ENCODE assay signal across 14 mouse cellular contexts in genomic region chr9:83113800-83114217, GRCm38 (mm10). TPM values are rescaled to one million over a fixed set of nuclear protein-coding genes. Genes with fewer than 3 reads are reported as not detected.
DNase-seq lines count a peak whose midpoint lies in the region; ATAC-seq and TF ChIP-seq lines count a peak whose summit lies in the region.
"Had no signal": no experiment of that assay in that cellular context is flagged by ENCODE, and none has a peak within 500 bp of the region (broad histone marks: within the 10 kb centered on the region; RNA-seq: fewer than 3 reads in every experiment).

No protein-coding gene starts in this region.

- H3K4me1 ChIP-seq in heart, postnatal 0 days (ENCODE audit: control insufficient read depth, insufficient read depth): no peaks in the 10 kb centered on the region
- H3K4me1 ChIP-seq in midbrain, postnatal 0 days (ENCODE audit: insufficient read depth, low read length): no peaks in the 10 kb centered on the region
- no peaks in the 10 kb centered on the region for H3K4me1 ChIP-seq in midbrain, embryonic 14.5 days (ENCODE audit: control insufficient read depth, insufficient read depth, low read length)

- no peaks in the 10 kb centered on the region for H3K9me3 ChIP-seq in heart, postnatal 0 days (replicated peaks; ENCODE audit: control insufficient read depth, low read length)
- H3K9me3 ChIP-seq in midbrain, postnatal 0 days (ENCODE audit: low read length): no peaks in the 10 kb centered on the region
- H3K9me3 ChIP-seq in midbrain, embryonic 14.5 days (ENCODE audit: control insufficient read depth, low read length): no peaks in the 10 kb centered on the region
- H3K9me3 ChIP-seq: heart, embryonic 15.5 days had no signal

- H3K9ac ChIP-seq in heart, postnatal 0 days (replicated peaks; ENCODE audit: low read depth, low read length): no peak overlapping the region
- no peak overlapping the region for H3K9ac ChIP-seq in midbrain, postnatal 0 days (replicated peaks; ENCODE audit: low read length, poor library complexity, severe bottlenecking)
- no peak overlapping the region for H3K9ac ChIP-seq in midbrain, embryonic 14.5 days (replicated peaks; ENCODE audit: low read length)
- H3K9ac ChIP-seq: heart, embryonic 15.5 days; lung, embryonic 14.5 days had no signal

- peak; percentile 1 for DNase-seq in CD4-positive, CD25-positive, alpha-beta regulatory T cell, adult 2 months (ENCODE audit: low read depth, low spot score)
- no peak for DNase-seq in heart, postnatal 0 days (ENCODE audit: low spot score)
- DNase-seq in heart, adult 9 months (ENCODE audit: low spot score in 2 of 2): no peak
- no peak for DNase-seq in midbrain, postnatal 0 days (ENCODE audit: low spot score)
- DNase-seq in midbrain, embryonic 14.5 days: no peak
- peak; percentile 13 for DNase-seq in telencephalon, adult 2 months (ENCODE audit: low read depth, low spot score)
- no peak for DNase-seq in kidney, adult 18-20 months
- DNase-seq: cerebellum, postnatal 36 days; kidney, postnatal 4 days; lung, embryonic 14.5 days; thymus, adult 18-20 months had no signal

- H3K4me3 ChIP-seq in heart, postnatal 0 days (ENCODE audit: low read depth, low read length): no peak overlapping the region
- no peak overlapping the region for H3K4me3 ChIP-seq in midbrain, postnatal 0 days (ENCODE audit: low read depth, low read length)
- H3K4me3 ChIP-seq in midbrain, embryonic 14.5 days (replicated peaks; ENCODE audit: low read depth, low read length): no peak overlapping the region
- H3K4me3 ChIP-seq: heart, embryonic 15.5 days had no signal

- no peak for TF ChIP-seq EP300 in heart, postnatal 0 days (IDR thresholded peaks at IDR 0.05; ENCODE audit: low read depth)

- WGBS in heart, postnatal 0 days: 50% methylated on average over 10 of the region's 10 CpGs
- 84% methylated on average over 10 of the region's 10 CpGs for WGBS in midbrain, postnatal 0 days
- 85% methylated on average over 10 of the region's 10 CpGs for WGBS in midbrain, embryonic 14.5 days

- H3K36me3 ChIP-seq in heart, postnatal 0 days (replicated peaks; ENCODE audit: control insufficient read depth, insufficient read depth, low read length): 0 out of 2 replicates have a peak, but pooled peaks cover 13% of the 10 kb centered on the region
- 0 out of 2 replicates have a peak, but pooled peaks cover 4% of the 10 kb centered on the region for H3K36me3 ChIP-seq in midbrain, postnatal 0 days (ENCODE audit: insufficient read depth, low read length)
- 0 out of 2 replicates have a peak, but pooled peaks cover 4% of the 10 kb centered on the region for H3K36me3 ChIP-seq in midbrain, embryonic 14.5 days (ENCODE audit: control insufficient read depth, insufficient read depth, low read length)
- H3K36me3 ChIP-seq: heart, embryonic 15.5 days had no signal

- no peak overlapping the region for H3K27ac ChIP-seq in heart, postnatal 0 days (ENCODE audit: low read depth)
- no peak overlapping the region for H3K27ac ChIP-seq in midbrain, postnatal 0 days (ENCODE audit: low read depth, low read length)
- H3K27ac ChIP-seq in midbrain, embryonic 14.5 days (replicated peaks; ENCODE audit: low read depth, low read length): no peak overlapping the region
- H3K27ac ChIP-seq: heart, embryonic 15.5 days had no signal

- no peak for TF ChIP-seq CTCF in heart, postnatal 0 days (IDR thresholded peaks at IDR 0.05; ENCODE audit: low read depth)
- no peak for TF ChIP-seq CTCF in midbrain, postnatal 0 days (IDR thresholded peaks at IDR 0.05)

- no peak overlapping the region for H3K4me2 ChIP-seq in heart, postnatal 0 days (ENCODE audit: low read depth, low read length)
- H3K4me2 ChIP-seq in midbrain, postnatal 0 days (ENCODE audit: low read depth, low read length, poor library complexity, severe bottlenecking): no peak overlapping the region
- no peak overlapping the region for H3K4me2 ChIP-seq in midbrain, embryonic 14.5 days (ENCODE audit: low read length)
- H3K4me2 ChIP-seq: heart, embryonic 15.5 days; lung, embryonic 14.5 days had no signal

- no peaks in the 10 kb centered on the region for H3K27me3 ChIP-seq in heart, postnatal 0 days (ENCODE audit: control insufficient read depth, insufficient read depth, low read length)
- H3K27me3 ChIP-seq in midbrain, postnatal 0 days (ENCODE audit: insufficient read depth, low read length): no peaks in the 10 kb centered on the region
- H3K27me3 ChIP-seq in midbrain, embryonic 14.5 days (ENCODE audit: control insufficient read depth, insufficient read depth, low read length): no peaks in the 10 kb centered on the region
- H3K27me3 ChIP-seq: heart, embryonic 15.5 days had no signal

- ATAC-seq in CD4-positive, CD25-positive, alpha-beta regulatory T cell, adult 4 months: no peak
- peak; percentile 47 for ATAC-seq in heart, postnatal 0 days (ENCODE audit: insufficient read depth, low read depth)
- peak; percentile 38; the same call in 1 of the 2 replicates for ATAC-seq in midbrain, postnatal 0 days (ENCODE audit: low FRiP score)
- no peak for ATAC-seq in midbrain, embryonic 14.5 days (ENCODE audit: low FRiP score, low TSS enrichment)

RNA-seq across cellular contexts. Expression of gene Hmgn3, which starts 32.7 kb away (rescaled TPM):
- 10 to 100 TPM; 33.8 to 47.7 TPM for polyA plus RNA-seq in CD4-positive, CD25-positive, alpha-beta regulatory T cell, adult 4 months (2017; shearing (Covaris generic))
- total RNA-seq in heart, postnatal 0 days (2014; rRNA removed; ENCODE audit: low replicate concordance): 36.8 and 45.6 TPM in 2 replicates
- polyA plus RNA-seq in heart, postnatal 0 days (2015; fragmentation: Nextera tagmentation; extraction: Ambion mirVana): 89.6 and 96.9 TPM in 2 replicates
- total RNA-seq in midbrain, postnatal 0 days (2014; rRNA removed): 57.7 and 113 TPM in 2 replicates
- polyA plus RNA-seq in midbrain, postnatal 0 days (2015; fragmentation: Nextera tagmentation; extraction: Ambion mirVana): 217 and 229 TPM in 2 replicates
- 126 and 152 TPM in 2 replicates for polyA plus RNA-seq in midbrain, embryonic 14.5 days (2014; fragmentation: Nextera tagmentation; extraction: Ambion mirVana)
- total RNA-seq: MEL had no signal

Comparison
In these comparisons a context has a peak if more than half of its experiments do, and no peak if none do; other contexts are left out.
1. ATAC-seq: peak in heart, postnatal 0 days (single experiment) and midbrain, postnatal 0 days (single experiment); none in CD4-positive, CD25-positive, alpha-beta regulatory T cell, adult 4 months (single experiment) and midbrain, embryonic 14.5 days (single experiment).
2. DNase-seq: peak in CD4-positive, CD25-positive, alpha-beta regulatory T cell, adult 2 months (single experiment) and telencephalon, adult 2 months (single experiment); none in heart, postnatal 0 days (single experiment), heart, adult 9 months (0 of 2), midbrain, postnatal 0 days (single experiment), midbrain, embryonic 14.5 days (single experiment) and kidney, adult 18-20 months (single experiment).